Mouse (Mus musculus) 3T3-L1 (cell line): ENCODE measurements at regions not wholly inside any gene's neighbourhood (a gene's known extent, or its start where the extent isn't known, plus 50 kb on each side); places are given as distances from the start of the nearest gene placed in this dataset.
"Not testable (repeated sequence)": the region's sequence is repeated elsewhere in the genome, so short reads cannot be mapped to it uniquely, and the experiment has no call there.

Experiments used
- DNase-seq: peaks from one replicate; pipeline ENCODE4 v3.0.0-alpha.2; 2015; ENCODE audit warnings: low read depth, low spot score

GRCm38 (mm10) chr3:58224696-58225095 lies 189.8 kb upstream of the Tsc22d2 start:
- no peak for DNase-seq

- DNase-seq = no peak
Measured at GRCm38 (mm10) chr3:58226447-58227321, 187.8 kb upstream of the Tsc22d2 start.

GRCm38 (mm10) chr3:58227322-58227627 lies 187.2 kb upstream of the Tsc22d2 start:
- DNase-seq = no peak

- DNase-seq = peak; percentile 39
Measured at GRCm38 (mm10) chr3:58228189-58228588, 186.3 kb upstream of the Tsc22d2 start.

GRCm38 (mm10) chr3:58231746-58232145 lies 182.8 kb upstream of the Tsc22d2 start:
- no peak for DNase-seq

GRCm38 (mm10) chr3:58233296-58233695 lies 181.2 kb upstream of the Tsc22d2 start:
- DNase-seq = no peak

- no peak for DNase-seq
Measured at GRCm38 (mm10) chr3:58234846-58235630, 179.5 kb upstream of the Tsc22d2 start.

GRCm38 (mm10) chr3:58238111-58238510 lies 176.4 kb upstream of the Tsc22d2 start:
- DNase-seq = no peak

- DNase-seq = no peak
Measured at GRCm38 (mm10) chr3:58240775-58241174, 173.7 kb upstream of the Tsc22d2 start.

GRCm38 (mm10) chr3:58245361-58245760 lies 169.2 kb upstream of the Tsc22d2 start:
- no peak for DNase-seq

GRCm38 (mm10) chr3:58247989-58248388 lies 166.5 kb upstream of the Tsc22d2 start:
- DNase-seq = no peak

- peak; percentile 90 for DNase-seq
Measured at GRCm38 (mm10) chr3:58253942-58254341, 160.6 kb upstream of the Tsc22d2 start.

GRCm38 (mm10) chr3:58267606-58268325 lies 146.7 kb upstream of the Tsc22d2 start:
- DNase-seq = no peak

GRCm38 (mm10) chr3:58271441-58271840 lies 143.1 kb upstream of the Tsc22d2 start:
- DNase-seq = not testable (repeated sequence)

GRCm38 (mm10) chr3:58281291-58281690 lies 133.2 kb upstream of the Tsc22d2 start:
- peak; percentile 85 for DNase-seq

- DNase-seq = not testable (repeated sequence)
Measured at GRCm38 (mm10) chr3:58284371-58284770, 130.1 kb upstream of the Tsc22d2 start.

- DNase-seq = no peak
Measured at GRCm38 (mm10) chr3:58295810-58296209, 118.7 kb upstream of the Tsc22d2 start.

GRCm38 (mm10) chr3:58300213-58300612 lies 114.3 kb upstream of the Tsc22d2 start:
- no peak for DNase-seq

GRCm38 (mm10) chr3:58300801-58301485 lies 113.6 kb upstream of the Tsc22d2 start:
- DNase-seq = peak; percentile 57

- DNase-seq = no peak
Measured at GRCm38 (mm10) chr3:58302322-58302721, 112.2 kb upstream of the Tsc22d2 start.

GRCm38 (mm10) chr3:58303746-58304145 lies 110.8 kb upstream of the Tsc22d2 start:
- DNase-seq = no peak
